Mouse (Mus musculus): ENCODE results near the gene Bmper.

GRCm38 (mm10) chr9:23222492-23222840 is 410 bp upstream of the Bmper start:
- TF ChIP-seq EP300 (IDR thresholded peaks at IDR 0.05) (no peak), CTCF (IDR thresholded peaks at IDR 0.05) (no peak)

Measured in lung, postnatal 0 days (tissue).